Mouse (Mus musculus) heart, adult 9 months (tissue): ENCODE data around the gene Lefty1.
A peak's percentile ranks its signal among the peaks of the same experiment; 100 is the strongest.
"Not testable (repeated sequence)": the region's sequence is repeated elsewhere in the genome, so short reads cannot be mapped to it uniquely, and the experiment has no call there.

Experiments used
- DNase-seq, 2 experiments: peaks; one replicate each; pipeline ENCODE4 v3.0.0; 2022; ENCODE audit warnings: low spot score in 2 of 2

The Lefty1 gene

GRCm38 (mm10) chr1:180934467-180935419 is at the start of gene Lefty1:
TSS of gene Lefty1 (plus strand) at chr1:180935022.
- no peak for DNase-seq

DNA sequence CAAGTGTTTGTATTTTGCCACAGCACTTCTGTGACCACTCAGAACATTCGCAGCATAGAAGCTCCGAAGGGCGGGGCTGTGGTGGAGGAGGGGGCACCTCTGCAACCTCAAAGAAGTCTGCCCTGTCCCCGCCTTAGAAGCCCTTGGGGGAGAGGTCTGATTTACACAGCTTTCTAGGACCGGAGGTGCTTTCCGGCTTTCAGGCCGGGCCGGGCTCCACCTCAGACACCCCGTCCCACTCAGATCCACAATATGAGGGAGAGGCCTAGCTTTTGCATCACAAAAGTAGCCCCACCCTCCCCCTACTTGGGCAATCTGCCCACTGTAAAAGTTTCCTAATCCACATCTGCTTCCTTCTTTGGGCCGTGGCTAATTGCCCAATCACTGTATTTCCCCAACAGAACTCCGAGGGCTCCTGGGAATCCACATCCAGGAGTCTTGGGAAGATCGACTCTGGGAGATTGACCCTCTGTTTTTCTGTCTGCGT is 46.2 kb upstream of the Lefty1 start:
- peak; percentile 91 to 94 for DNase-seq

- DNase-seq, result no peak
Observed at GRCm38 (mm10) chr1:180889172-180889571, 45.6 kb upstream of the Lefty1 start.

GRCm38 (mm10) chr1:180889841-180890240 is 45.0 kb upstream of the Lefty1 start:
- DNase-seq, result no peak

DNA sequence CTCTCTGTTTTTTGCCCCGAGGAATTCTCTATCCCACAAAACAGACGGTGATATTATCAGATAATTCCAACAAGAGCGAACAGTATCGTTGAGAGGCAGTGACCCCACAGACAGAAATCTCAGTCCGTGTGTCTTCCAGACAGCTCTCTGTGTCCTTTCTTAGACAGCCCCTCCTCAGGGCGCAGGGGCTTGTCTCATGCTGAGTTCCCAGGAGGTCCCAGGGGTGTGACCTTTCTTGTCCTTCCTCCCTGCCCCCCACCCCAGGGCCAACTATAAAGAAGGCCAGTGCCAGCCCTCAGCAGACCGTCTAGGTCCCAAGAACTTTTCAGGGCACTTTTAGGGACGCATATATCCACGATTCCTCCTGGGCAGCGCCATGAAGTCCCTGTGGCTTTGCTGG is 42.0 kb upstream of the Lefty1 start, which contains the start of gene Lefty2:
Lefty2 (plus strand) TSS at position 301 of the 400 bp plus-strand sequence.
- DNase-seq, result no peak

DNA sequence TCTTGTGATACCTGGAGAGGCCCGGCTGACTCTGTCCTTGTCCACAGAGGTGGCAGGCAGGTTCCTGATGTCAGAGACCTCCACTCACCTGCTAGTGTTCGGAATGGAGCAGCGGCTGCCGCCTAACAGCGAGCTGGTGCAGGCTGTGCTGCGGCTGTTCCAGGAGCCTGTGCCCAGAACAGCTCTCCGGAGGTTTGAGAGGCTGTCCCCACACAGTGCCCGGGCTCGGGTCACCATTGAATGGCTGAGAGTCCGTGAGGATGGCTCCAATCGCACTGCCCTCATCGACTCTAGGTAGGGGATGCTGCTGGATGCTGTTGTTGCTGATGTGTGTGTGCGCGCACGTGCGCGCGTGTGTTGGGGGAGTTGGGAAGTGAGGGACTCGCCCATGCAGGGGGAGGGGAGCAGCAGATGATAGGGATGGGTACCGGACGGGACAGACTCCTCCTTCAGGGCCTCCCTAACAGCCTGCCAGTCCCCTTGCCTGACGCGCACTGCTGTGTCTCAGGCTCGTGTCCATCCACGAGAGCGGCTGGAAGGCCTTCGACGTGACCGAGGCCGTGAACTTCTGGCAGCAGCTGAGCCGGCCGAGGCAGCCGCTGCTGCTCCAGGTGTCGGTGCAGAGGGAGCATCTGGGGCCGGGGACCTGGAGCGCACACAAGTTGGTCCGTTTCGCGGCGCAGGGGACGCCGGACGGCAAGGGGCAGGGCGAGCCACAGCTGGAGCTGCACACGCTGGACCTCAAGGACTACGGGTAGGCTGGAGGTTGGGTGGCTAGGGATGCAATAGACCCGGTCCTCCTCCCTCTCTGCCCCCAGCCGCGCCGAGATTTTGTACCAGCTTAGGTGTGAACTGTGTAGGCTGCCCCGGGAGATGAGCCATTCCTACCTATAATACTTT is 40.5 kb upstream of the Lefty1 start:
- DNase-seq, result not testable (repeated sequence)

DNA sequence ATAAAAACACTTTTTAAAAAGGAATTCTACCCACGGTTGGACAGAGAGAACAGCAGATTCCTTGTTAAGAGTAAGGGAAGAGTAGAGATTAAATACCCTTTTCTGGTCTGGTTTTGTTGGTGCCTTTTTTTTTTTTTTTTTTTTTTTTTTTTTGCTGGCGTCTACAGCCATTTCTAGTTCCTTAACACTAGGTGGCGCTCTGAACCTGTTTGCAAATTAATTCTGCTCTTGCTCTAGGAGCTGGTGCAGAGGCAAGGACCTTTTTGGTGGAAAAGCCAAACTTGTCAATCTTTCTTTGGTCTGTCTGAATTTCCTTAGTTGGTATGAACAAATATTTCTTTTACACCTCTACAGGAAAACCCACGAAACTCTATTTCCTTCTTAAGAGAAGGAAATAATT is 33.7 kb upstream of the Lefty1 start:
- peak in 1 of 2 experiments; percentile 27 for DNase-seq

DNA sequence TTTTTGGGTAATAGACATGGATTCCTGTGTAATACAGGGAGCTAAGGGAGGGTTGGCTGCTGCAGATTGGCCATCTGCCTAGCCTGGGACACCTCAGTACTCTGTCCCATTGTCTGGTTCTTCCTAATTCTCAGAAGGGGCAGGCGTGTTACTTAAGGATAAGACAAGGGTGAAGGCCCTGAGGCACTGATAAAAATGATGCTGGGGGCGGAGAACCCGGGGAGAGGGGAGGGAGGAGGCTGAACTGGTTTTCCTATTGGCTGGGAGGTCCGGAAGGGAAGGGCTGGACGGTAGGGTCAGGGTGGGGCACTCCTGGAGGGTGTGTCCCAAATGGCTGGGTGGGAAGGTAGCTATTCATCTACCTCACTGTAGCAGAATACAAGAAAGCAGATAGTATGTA is 31.9 kb upstream of the Lefty1 start:
- DNase-seq, result no peak

GRCm38 (mm10) chr1:180903666-180904038 is 31.2 kb upstream of the Lefty1 start:
- no peak for DNase-seq

DNA sequence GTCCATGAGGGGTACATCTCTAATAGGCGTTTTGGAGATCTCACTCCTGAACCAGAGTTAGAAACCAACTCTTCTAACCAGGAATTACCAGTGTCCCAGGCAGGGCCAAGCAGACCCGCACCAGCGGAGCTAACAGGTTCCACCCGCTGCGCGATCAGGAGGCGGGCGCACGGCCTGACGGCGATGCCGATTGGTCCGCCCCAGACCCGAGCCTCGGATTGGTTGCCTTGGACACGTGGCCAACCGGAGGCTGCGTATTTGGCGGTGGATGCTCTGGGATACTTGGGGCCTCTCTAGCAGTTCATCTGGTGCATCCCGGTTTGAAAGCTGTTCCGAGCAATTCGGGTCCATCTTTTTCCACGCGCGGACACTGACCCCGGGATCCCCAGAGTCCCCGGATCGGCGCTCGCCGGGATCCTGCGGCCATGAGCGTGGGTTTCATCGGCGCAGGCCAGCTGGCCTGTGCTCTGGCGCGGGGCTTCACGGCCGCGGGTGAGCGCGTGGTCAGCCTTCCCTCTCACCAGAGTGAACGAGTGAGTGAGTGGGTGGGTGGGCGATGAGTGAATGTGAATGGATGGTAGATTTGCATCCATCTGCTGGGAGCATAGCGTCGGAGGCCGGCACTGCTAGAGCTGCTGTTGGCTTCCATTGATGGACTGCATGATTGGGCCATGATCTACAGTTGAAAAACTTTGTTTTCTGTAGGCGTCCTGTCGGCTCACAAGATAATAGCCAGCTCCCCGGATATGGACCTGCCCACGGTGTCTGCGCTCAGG is 30.6 kb upstream of the Lefty1 start, which contains the start of gene Pycr2:
Pycr2 (plus strand) TSS at position 255 of the 776 bp plus-strand sequence.
- peak; percentile 93 for DNase-seq

- DNase-seq, result no peak
Observed at GRCm38 (mm10) chr1:180904815-180905080, 30.1 kb upstream of the Lefty1 start.

DNA sequence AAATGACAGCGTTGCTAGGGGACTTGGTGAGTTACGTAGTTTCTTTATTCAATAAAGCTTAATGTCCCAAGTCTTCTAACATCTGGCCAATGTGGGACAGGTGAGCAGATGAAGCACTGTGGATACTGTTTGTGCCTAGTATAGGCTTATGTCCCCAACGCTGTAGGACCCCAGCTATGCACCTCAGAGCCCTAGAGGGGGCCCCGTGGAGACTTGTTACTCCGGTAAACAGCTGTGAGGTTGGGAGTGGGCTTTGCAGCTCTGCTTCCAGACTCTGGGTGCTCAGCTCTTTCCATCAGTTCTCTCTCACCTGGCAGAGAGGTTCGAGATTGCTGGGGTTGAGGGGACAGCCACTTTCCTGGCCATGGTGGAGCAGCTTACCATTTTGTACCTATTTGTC is 29.5 kb upstream of the Lefty1 start:
- no peak for DNase-seq

- no peak for DNase-seq
Observed at GRCm38 (mm10) chr1:180905876-180906275, 28.9 kb upstream of the Lefty1 start.

- no peak for DNase-seq
Observed at GRCm38 (mm10) chr1:180906461-180907147, 28.2 kb upstream of the Lefty1 start.

DNA sequence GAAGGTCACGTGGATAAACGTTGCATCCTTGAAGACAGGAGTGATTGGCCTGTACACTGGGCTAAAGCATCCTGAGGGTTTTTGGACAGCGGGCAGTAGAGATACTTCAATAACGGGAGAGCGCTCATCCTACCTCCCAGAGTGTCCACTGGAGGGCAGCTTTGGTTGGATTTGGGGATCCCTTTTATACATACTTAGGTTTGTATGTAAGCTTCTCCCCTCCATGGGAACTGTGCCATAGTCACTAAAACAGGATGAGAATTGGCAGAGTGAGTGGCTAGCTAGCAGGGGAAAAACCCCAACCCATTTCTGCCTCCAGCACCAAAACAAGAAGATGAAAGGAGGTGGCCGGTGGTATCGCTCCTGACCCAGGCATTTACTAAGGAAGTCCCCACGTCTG is 23.7 kb upstream of the Lefty1 start:
- no peak for DNase-seq

- no peak for DNase-seq
Observed at GRCm38 (mm10) chr1:180911653-180912287, 23.1 kb upstream of the Lefty1 start.

GRCm38 (mm10) chr1:180912792-180913191 is 22.0 kb upstream of the Lefty1 start:
- DNase-seq, result no peak

- DNase-seq, result no peak
Observed at GRCm38 (mm10) chr1:180913797-180914196, 21.0 kb upstream of the Lefty1 start.

- no peak for DNase-seq
Observed at GRCm38 (mm10) chr1:180916425-180916824, 18.4 kb upstream of the Lefty1 start.

DNA sequence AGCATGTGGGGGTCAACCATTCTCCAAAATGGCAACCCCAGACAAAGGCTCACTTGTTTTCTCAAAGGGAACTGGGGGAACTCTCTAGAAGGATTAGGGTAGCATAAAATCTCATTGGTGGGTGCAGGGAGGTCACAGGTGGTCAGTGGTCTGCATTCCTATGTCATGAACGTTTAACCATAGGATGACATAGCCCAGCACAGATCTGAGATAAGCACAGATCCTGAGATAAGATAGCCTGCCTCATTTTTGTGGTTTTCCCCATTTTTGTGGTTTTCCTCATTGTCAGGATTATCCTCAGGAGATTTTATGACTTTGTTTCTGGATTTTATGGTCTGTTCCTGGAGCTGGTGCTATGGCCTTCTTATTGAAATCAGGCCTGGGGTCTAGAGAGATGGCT is 17.8 kb upstream of the Lefty1 start:
- DNase-seq, result no peak

- no peak for DNase-seq
Observed at GRCm38 (mm10) chr1:180919686-180920085, 15.1 kb upstream of the Lefty1 start.
